11 mouse cellular contexts compared by ENCODE assay signal in the genomic region with DNA sequence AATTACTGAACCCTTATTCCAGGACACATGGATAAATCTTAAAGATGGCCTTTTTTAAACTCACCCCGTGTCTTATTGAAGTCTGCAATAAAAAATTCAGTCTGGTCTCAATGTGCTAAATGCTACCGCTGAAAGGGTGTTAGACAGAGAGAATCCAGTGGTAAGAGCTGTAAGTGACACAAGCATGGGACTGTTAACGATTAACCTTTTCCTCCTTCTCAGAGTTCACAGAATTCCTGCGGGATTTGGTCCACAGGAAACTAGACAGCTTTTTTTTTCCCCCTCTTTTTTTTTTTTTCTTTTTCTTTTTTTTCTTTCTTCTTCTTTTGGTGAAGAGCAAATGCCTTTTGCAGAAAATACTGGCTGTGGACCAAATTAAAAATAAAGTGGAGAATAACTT.
"Had no signal": no experiment of that assay in that cellular context is flagged by ENCODE, and none has a peak within 500 bp of the region (broad histone marks: within the 10 kb centered on the region; RNA-seq: fewer than 3 reads in every experiment).

No protein-coding gene starts in this region.

- ATAC-seq: liver, embryonic 12.5 days had no signal

- H3K27me3 ChIP-seq: liver, embryonic 12.5 days had no signal

- H3K27ac ChIP-seq: liver, embryonic 12.5 days; midbrain, embryonic 10.5 days; neural tube, embryonic 15.5 days; stomach, postnatal 0 days had no signal

- H3K4me1 ChIP-seq: liver, embryonic 12.5 days had no signal

- H3K9me3 ChIP-seq: liver, embryonic 12.5 days; midbrain, embryonic 10.5 days; neural tube, embryonic 15.5 days had no signal

- H3K36me3 ChIP-seq: liver, embryonic 12.5 days; midbrain, embryonic 10.5 days; neural tube, embryonic 15.5 days had no signal

- H3K9ac ChIP-seq: liver, embryonic 12.5 days; neural tube, embryonic 15.5 days had no signal

- H3K4me2 ChIP-seq: liver, embryonic 12.5 days; neural tube, embryonic 15.5 days had no signal

- H3K4me3 ChIP-seq: liver, embryonic 12.5 days; midbrain, embryonic 10.5 days; myocyte; neural tube, embryonic 15.5 days had no signal

- DNase-seq: kidney, adult 11 months; left cerebral cortex, postnatal 4 days; midbrain, embryonic 14.5 days; right cerebral cortex, adult 18-20 months; right cerebral cortex, postnatal 25 days; thymus, postnatal 4 days had no signal
